Mouse (Mus musculus) forebrain, postnatal 0 days (tissue): ENCODE results near the gene Rap1gap. TPM values are rescaled to one million over a fixed set of nuclear protein-coding genes. Genes with fewer than 3 reads are reported as not detected.

Source experiments
- ATAC-seq: fragments of 200-750 bp; cut with Nextera tagmentation; 2 replicates; pipeline ENCODE4 v1.8.0; 2017; ENCODE audit warnings: mild to moderate bottlenecking, moderate library complexity
- DNase-seq: peaks from one replicate; pipeline ENCODE4 v3.0.0-alpha.2; 2015
- H3K27ac ChIP-seq: fragments of 300-500 bp; sonication (generic); 2 replicates; pipeline ENCODE4 v1.5.1; 2014; ENCODE audit warnings: low read depth, mild to moderate bottlenecking, antibody characterized with exemption, low read length, moderate library complexity, mixed read lengths
- H3K27me3 ChIP-seq: fragments of 300-500 bp; sonication (generic); 2 replicates; pipeline ENCODE4 v1.6.1; 2014; ENCODE audit warnings: mild to moderate bottlenecking, low read length, mixed read lengths; ENCODE audit not compliant: insufficient read depth
- H3K36me3 ChIP-seq: fragments of 300-500 bp; sonication (generic); 2 replicates; pipeline ENCODE4 v1.6.1; 2014; ENCODE audit warnings: mild to moderate bottlenecking, moderate library complexity; ENCODE audit not compliant: insufficient read depth
- H3K4me1 ChIP-seq: fragments of 300-500 bp; sonication (generic); 2 replicates; pipeline ENCODE4 v1.6.1; 2014; ENCODE audit warnings: antibody characterized with exemption; ENCODE audit not compliant: insufficient read depth
- H3K4me2 ChIP-seq: fragments of 300-500 bp; sonication (generic); 2 replicates; pipeline ENCODE4 v1.6.1; 2014; ENCODE audit warnings: low read depth, mild to moderate bottlenecking, moderate library complexity
- H3K4me3 ChIP-seq: fragments of 300-500 bp; sonication (generic); 2 replicates; pipeline ENCODE4 v1.5.1; 2014; ENCODE audit warnings: low read depth, low read length, mixed read lengths
- H3K9ac ChIP-seq: fragments of 300-500 bp; sonication (generic); 2 replicates; pipeline ENCODE4 v1.6.1; 2014; ENCODE audit warnings: mild to moderate bottlenecking
- H3K9me3 ChIP-seq: fragments of 300-500 bp; sonication (generic); 2 replicates; pipeline ENCODE4 v1.6.1; 2016; ENCODE audit warnings: low read length
- CTCF ChIP-seq: sonication (generic); IDR thresholded peaks from 2 replicates; pipeline ENCODE4 v1.5.1; 2016; ENCODE audit warnings: antibody characterized with exemption, control low read depth, low read depth
- WGBS: fragments of 180-500 bp; shearing (Covaris S2); extraction: QIAGEN DNeasy Blood & Tissue Kit; methylation state at CpG from one replicate; pipeline ENCODE4 v1.1.7; 2014; 5-methylcytosine and 5-hydroxymethylcytosine counted together
- polyA plus RNA-seq: library from polyadenylated mRNA; unstranded; fragments of >200 nt; fragmentation: Nextera tagmentation; extraction: Ambion mirVana; gene quantifications from 2 replicates; pipeline ENCODE4 v1.2.1, GENCODE M21; 2015
- total RNA-seq: library from RNA; depleted of rRNA; stranded (reverse); fragments of >200 nt; gene quantifications from 2 replicates; pipeline ENCODE4 v1.2.3, GENCODE M21; 2014

Gene Rap1gap
- total and polyA plus RNA-seq, 2 experiments from 2014 or later, result 74.3 to 113 TPM

GRCm38 (mm10) chr4:137671711-137672500, 7.4 kb downstream of the Rap1gap start:
- 72% methylated on average over 13 of the region's 13 CpGs for WGBS
- TF ChIP-seq CTCF, result no peak
- no peak overlapping the region for H3K4me3 ChIP-seq
- no peaks in the 10 kb centered on the region for H3K9me3 ChIP-seq
- no peaks in the 10 kb centered on the region for H3K27me3 ChIP-seq
- no peak overlapping the region for H3K4me2 ChIP-seq
- no peaks in the 10 kb centered on the region for H3K36me3 ChIP-seq
- peaks cover 6% of the 10 kb centered on the region; the same call in 1 of the 2 replicates for H3K4me1 ChIP-seq
- no peak for DNase-seq
- no peak overlapping the region for H3K9ac ChIP-seq
- H3K27ac ChIP-seq, result no peak overlapping the region
- ATAC-seq, result no peak

GRCm38 (mm10) chr4:137675566-137675965, 11.0 kb downstream of the Rap1gap start:
- WGBS, result 39% methylated on average over 7 of the region's 7 CpGs

GRCm38 (mm10) chr4:137676057-137676456, 11.5 kb downstream of the Rap1gap start:
- no peak overlapping the region for H3K27ac ChIP-seq
- H3K9me3 ChIP-seq, result no peaks in the 10 kb centered on the region
- peaks cover 5% of the 10 kb centered on the region; the same call in 1 of the 2 replicates for H3K4me1 ChIP-seq
- no peaks in the 10 kb centered on the region for H3K36me3 ChIP-seq
- H3K9ac ChIP-seq, result no peak overlapping the region
- 11% methylated on average over 10 of the region's 11 CpGs for WGBS
- TF ChIP-seq CTCF, result peak; percentile 93
- DNase-seq, result peak; percentile 88
- no peak overlapping the region for H3K4me3 ChIP-seq
- ATAC-seq, result peak; percentile 47
- no peak overlapping the region for H3K4me2 ChIP-seq
- no peaks in the 10 kb centered on the region for H3K27me3 ChIP-seq

More at GRCm38 (mm10) chr4:137675566-137675965, 11.0 kb downstream of the Rap1gap start:
- no peak overlapping the region for H3K9ac ChIP-seq
- H3K27ac ChIP-seq, result no peak overlapping the region
- peaks cover under 1% of the 10 kb centered on the region; the same call in 1 of the 2 replicates for H3K4me1 ChIP-seq
- no peaks in the 10 kb centered on the region for H3K9me3 ChIP-seq
- H3K4me2 ChIP-seq, result no peak overlapping the region
- no peaks in the 10 kb centered on the region for H3K27me3 ChIP-seq
- no peak overlapping the region for H3K4me3 ChIP-seq
- no peak for DNase-seq
- ATAC-seq, result no peak
- no peaks in the 10 kb centered on the region for H3K36me3 ChIP-seq
- no peak for TF ChIP-seq CTCF

GRCm38 (mm10) chr4:137676700-137677484, 12.4 kb downstream of the Rap1gap start:
- H3K9me3 ChIP-seq, result no peaks in the 10 kb centered on the region
- H3K4me1 ChIP-seq, result peaks cover 13% of the 10 kb centered on the region; the same call in 1 of the 2 replicates
- no peak overlapping the region for H3K4me3 ChIP-seq
- H3K27ac ChIP-seq, result no peak overlapping the region
- H3K36me3 ChIP-seq, result no peaks in the 10 kb centered on the region
- no peaks in the 10 kb centered on the region for H3K27me3 ChIP-seq
- H3K9ac ChIP-seq, result no peak overlapping the region
- DNase-seq, result no peak
- no peak for TF ChIP-seq CTCF
- no peak overlapping the region for H3K4me2 ChIP-seq
- no peak for ATAC-seq
- WGBS, result 59% methylated on average over 13 of the region's 13 CpGs

- H3K9me3 ChIP-seq, result no peaks in the 10 kb centered on the region
- no peak overlapping the region for H3K4me2 ChIP-seq
- H3K27me3 ChIP-seq, result no peaks in the 10 kb centered on the region
- H3K36me3 ChIP-seq, result no peaks in the 10 kb centered on the region
- ATAC-seq (no peak), DNase-seq (no peak)
- TF ChIP-seq CTCF, result no peak
- WGBS, result 67% methylated on average over 5 of the region's 5 CpGs
- no peak overlapping the region for H3K9ac ChIP-seq
- H3K4me3 ChIP-seq, result no peak overlapping the region
- peaks cover 13% of the 10 kb centered on the region; the same call in 1 of the 2 replicates for H3K4me1 ChIP-seq
- no peak overlapping the region; the same call in 1 of the 2 replicates for H3K27ac ChIP-seq
Observed at GRCm38 (mm10) chr4:137677906-137678305, 13.4 kb downstream of the Rap1gap start.

- 73% methylated on average over 9 of the region's 9 CpGs for WGBS
- no peak overlapping the region for H3K4me2 ChIP-seq
- H3K27me3 ChIP-seq, result no peaks in the 10 kb centered on the region
- TF ChIP-seq CTCF, result no peak
- DNase-seq, result no peak
- H3K9ac ChIP-seq, result no peak overlapping the region
- no peak for ATAC-seq
- H3K9me3 ChIP-seq, result no peaks in the 10 kb centered on the region
- no peak overlapping the region for H3K4me3 ChIP-seq
- no peak overlapping the region for H3K27ac ChIP-seq
- H3K4me1 ChIP-seq, result peaks cover 13% of the 10 kb centered on the region; the same call in 1 of the 2 replicates
- H3K36me3 ChIP-seq, result no peaks in the 10 kb centered on the region
Observed at GRCm38 (mm10) chr4:137678568-137678967, 14.0 kb downstream of the Rap1gap start.
